Mouse (Mus musculus) forebrain, embryonic 14.5 days (tissue): Measurements from ENCODE around the gene Rfc4. TPM values are rescaled to one million over a fixed set of nuclear protein-coding genes. Genes with fewer than 3 reads are reported as not detected.

ENCODE experiments used
- ATAC-seq: fragments of 200-750 bp; cut with Nextera tagmentation; 2 replicates; pipeline ENCODE4 v1.8.0; 2017; ENCODE audit warnings: mild to moderate bottlenecking, moderate library complexity
- DNase-seq: peaks from one replicate; pipeline ENCODE4 v3.0.0-alpha.2; 2015; ENCODE audit warnings: low spot score
- H3K27ac ChIP-seq: fragments of 300-500 bp; sonication (generic); 2 replicates; pipeline ENCODE4 v1.5.1; 2014; ENCODE audit warnings: low read depth, mild to moderate bottlenecking, control low read depth, low read length, moderate library complexity
- H3K27me3 ChIP-seq: fragments of 300-500 bp; sonication (generic); replicated peaks from 2 replicates; pipeline ENCODE4 v1.6.1; 2014; ENCODE audit warnings: low read length, control low read depth, mixed read lengths; ENCODE audit not compliant: control insufficient read depth, insufficient read depth
- H3K36me3 ChIP-seq: fragments of 300-500 bp; sonication (generic); 2 replicates; pipeline ENCODE4 v1.6.1; 2014; ENCODE audit warnings: low read length, control low read depth; ENCODE audit not compliant: control insufficient read depth, insufficient read depth
- H3K4me1 ChIP-seq: fragments of 300-500 bp; sonication (generic); 2 replicates; pipeline ENCODE4 v1.6.1; 2014; ENCODE audit warnings: antibody characterized with exemption, low read length, control low read depth; ENCODE audit not compliant: control insufficient read depth, insufficient read depth
- H3K4me2 ChIP-seq: fragments of 300-500 bp; sonication (generic); 2 replicates; pipeline ENCODE4 v1.6.1; 2014; ENCODE audit warnings: mild to moderate bottlenecking, control low read depth, low read length
- H3K4me3 ChIP-seq: fragments of 300-500 bp; sonication (generic); 2 replicates; pipeline ENCODE4 v1.5.1; 2014; ENCODE audit warnings: low read depth, low read length, control low read depth
- H3K9ac ChIP-seq: fragments of 300-500 bp; sonication (generic); 2 replicates; pipeline ENCODE4 v1.6.1; 2014; ENCODE audit warnings: mild to moderate bottlenecking, low read length, control low read depth, moderate library complexity
- H3K9me3 ChIP-seq: fragments of 300-500 bp; sonication (generic); replicated peaks from 2 replicates; pipeline ENCODE4 v1.6.1; 2016; ENCODE audit warnings: low read length, control low read depth, mixed read lengths; ENCODE audit not compliant: control insufficient read depth
- WGBS: fragments of 180-500 bp; shearing (Covaris S2); extraction: QIAGEN DNeasy Blood & Tissue Kit; methylation state at CpG from one replicate; pipeline ENCODE4 v1.1.7; 2014; 5-methylcytosine and 5-hydroxymethylcytosine counted together
- polyA plus RNA-seq: library from polyadenylated mRNA; unstranded; fragments of >200 nt; fragmentation: Nextera tagmentation; extraction: Ambion mirVana; gene quantifications from 2 replicates; pipeline ENCODE4 v1.2.1, GENCODE M21; 2014

Gene Rfc4
- 82.7 and 110 TPM in 2 replicates for polyA plus RNA-seq

GRCm38 (mm10) chr16:23127673-23128375 is at the start of gene Rfc4:
Gene Rfc4 (minus strand): TSS chr16:23127737.
- under 1% methylated on average over 51 of the region's 51 CpGs for WGBS
- ATAC-seq: peak; percentile 97
- H3K27ac ChIP-seq: peak within 1 kb of the TSS; percentile 95

DNA sequence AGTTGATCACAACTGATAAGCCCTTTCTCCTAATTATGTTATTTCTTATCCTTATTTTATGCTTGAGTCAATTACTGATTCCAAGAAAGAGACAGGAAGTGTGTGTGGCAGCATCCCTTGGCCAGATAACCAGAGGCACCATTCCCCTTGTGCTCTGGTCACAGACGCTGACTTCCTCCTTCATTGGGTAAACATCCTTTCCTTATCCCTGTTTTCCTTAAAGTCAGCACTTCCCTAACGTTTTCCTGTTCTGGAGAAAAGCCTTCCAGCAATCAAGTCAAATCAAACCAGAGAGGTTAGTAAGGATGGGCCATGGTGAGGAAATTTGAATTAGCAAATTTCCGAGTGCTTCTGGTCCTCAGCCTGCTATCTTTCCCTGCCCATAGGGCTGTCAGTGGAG is 48.4 kb upstream of the Rfc4 start:
- H3K27me3 ChIP-seq: no peaks in the 10 kb centered on the region
- H3K4me2 ChIP-seq: no peak overlapping the region

More at GRCm38 (mm10) chr16:23127673-23128375, at the start of gene Rfc4:
- peak; percentile 94 for DNase-seq
- Histone ChIP-seq H3K4me1 (peaks cover 6% of the 10 kb centered on the region; the same call in 1 of the 2 replicates), H3K36me3 (peaks cover 7% of the 10 kb centered on the region), H3K9me3 (no peaks in the 10 kb centered on the region), H3K4me2 (peak within 1 kb of the TSS; percentile 91), H3K27me3 (no peaks in the 10 kb centered on the region), H3K4me3 (peak within 1 kb of the TSS; percentile 73), H3K9ac (peak within 1 kb of the TSS; percentile 92)

DNA sequence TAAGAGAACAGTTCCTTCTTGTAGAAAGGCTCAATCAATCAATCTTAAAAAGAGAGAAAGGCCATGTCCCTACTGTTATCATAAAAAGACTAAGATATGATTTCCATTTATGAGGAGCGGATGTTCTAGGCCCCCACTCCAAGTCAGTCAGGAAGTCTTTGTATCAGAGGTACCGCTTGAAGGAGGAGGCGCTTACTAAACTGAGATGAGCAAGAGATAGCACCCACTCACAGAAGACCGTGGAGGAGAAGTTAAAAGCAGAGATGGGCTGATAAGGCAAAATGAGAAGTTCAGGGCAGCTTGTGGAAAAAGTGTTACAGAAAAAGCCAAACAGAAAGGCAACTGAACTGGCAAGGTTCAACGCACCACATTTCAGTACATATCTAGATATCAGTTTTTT is 47.3 kb upstream of the Rfc4 start:
- DNase-seq (no peak), ATAC-seq (no peak)
- Histone ChIP-seq H3K4me3 (no peak overlapping the region), H3K4me1 (no peaks in the 10 kb centered on the region), H3K9me3 (no peaks in the 10 kb centered on the region), H3K4me2 (no peak overlapping the region), H3K36me3 (no peaks in the 10 kb centered on the region), H3K9ac (no peak overlapping the region), H3K27me3 (no peaks in the 10 kb centered on the region), H3K27ac (no peak overlapping the region)
- 94% methylated on average over 5 of the region's 5 CpGs for WGBS

More for the DNA sequence above, 48.4 kb upstream of the Rfc4 start:
- no peak overlapping the region for H3K9ac ChIP-seq
- H3K4me1 ChIP-seq: no peaks in the 10 kb centered on the region
- 73% methylated on average over 3 of the region's 3 CpGs for WGBS
- H3K36me3 ChIP-seq: no peaks in the 10 kb centered on the region
- H3K4me3 ChIP-seq: no peak overlapping the region
- no peaks in the 10 kb centered on the region for H3K9me3 ChIP-seq
- no peak overlapping the region for H3K27ac ChIP-seq
- ATAC-seq: no peak
- DNase-seq: no peak

GRCm38 (mm10) chr16:23173904-23174303 is 46.4 kb upstream of the Rfc4 start:
- H3K4me2 ChIP-seq: no peak overlapping the region
- H3K9me3 ChIP-seq: no peaks in the 10 kb centered on the region
- H3K27ac ChIP-seq: no peak overlapping the region
- ATAC-seq (no peak), DNase-seq (no peak)
- no peaks in the 10 kb centered on the region for H3K27me3 ChIP-seq
- no peak overlapping the region for H3K4me3 ChIP-seq
- no peaks in the 10 kb centered on the region for H3K4me1 ChIP-seq
- H3K9ac ChIP-seq: no peak overlapping the region
- H3K36me3 ChIP-seq: no peaks in the 10 kb centered on the region
- 93% methylated on average over 5 of the region's 5 CpGs for WGBS

DNA sequence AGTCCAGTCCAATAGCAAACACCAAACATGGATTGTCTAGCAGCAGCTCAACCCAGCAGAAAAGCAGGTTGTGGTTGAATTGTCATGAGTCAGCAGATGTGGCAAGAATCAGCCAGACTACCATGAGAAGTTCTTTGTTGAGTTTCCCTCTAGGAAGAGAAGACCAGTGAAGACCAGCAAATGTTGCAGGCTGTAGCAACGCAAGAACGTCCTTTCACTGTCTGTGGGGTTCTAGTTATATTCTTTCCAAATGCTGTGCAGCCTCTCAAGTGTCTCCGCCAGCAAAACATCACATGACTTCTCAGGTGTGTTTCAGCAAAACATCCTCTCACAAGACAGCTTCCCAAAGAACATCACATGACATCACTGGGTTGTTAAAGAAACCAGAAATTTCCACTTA is 43.3 kb upstream of the Rfc4 start:
- WGBS: 92% methylated on average over 3 of the region's 3 CpGs
- DNase-seq (no peak), ATAC-seq (no peak)
- Histone ChIP-seq H3K4me2 (no peak overlapping the region), H3K36me3 (no peaks in the 10 kb centered on the region), H3K9me3 (no peaks in the 10 kb centered on the region), H3K4me1 (no peaks in the 10 kb centered on the region), H3K27me3 (no peaks in the 10 kb centered on the region), H3K4me3 (no peak overlapping the region), H3K9ac (no peak overlapping the region), H3K27ac (no peak overlapping the region)

- 77% methylated on average over 5 of the region's 5 CpGs for WGBS
- no peak for ATAC-seq
- Histone ChIP-seq H3K4me1 (no peaks in the 10 kb centered on the region), H3K27me3 (no peaks in the 10 kb centered on the region), H3K27ac (no peak overlapping the region), H3K9ac (no peak overlapping the region), H3K4me3 (no peak overlapping the region), H3K9me3 (no peaks in the 10 kb centered on the region), H3K4me2 (no peak overlapping the region), H3K36me3 (no peaks in the 10 kb centered on the region)
- DNase-seq: no peak
Measured at GRCm38 (mm10) chr16:23167079-23167478, 39.5 kb upstream of the Rfc4 start.

GRCm38 (mm10) chr16:23166646-23167045 is 39.1 kb upstream of the Rfc4 start:
- Histone ChIP-seq H3K27ac (no peak overlapping the region), H3K4me3 (no peak overlapping the region), H3K9me3 (no peaks in the 10 kb centered on the region), H3K9ac (no peak overlapping the region), H3K36me3 (no peaks in the 10 kb centered on the region), H3K4me2 (no peak overlapping the region), H3K27me3 (no peaks in the 10 kb centered on the region), H3K4me1 (no peaks in the 10 kb centered on the region)
- ATAC-seq (no peak), DNase-seq (no peak)
- WGBS: 94% methylated on average over 1 of the region's 1 CpGs

DNA sequence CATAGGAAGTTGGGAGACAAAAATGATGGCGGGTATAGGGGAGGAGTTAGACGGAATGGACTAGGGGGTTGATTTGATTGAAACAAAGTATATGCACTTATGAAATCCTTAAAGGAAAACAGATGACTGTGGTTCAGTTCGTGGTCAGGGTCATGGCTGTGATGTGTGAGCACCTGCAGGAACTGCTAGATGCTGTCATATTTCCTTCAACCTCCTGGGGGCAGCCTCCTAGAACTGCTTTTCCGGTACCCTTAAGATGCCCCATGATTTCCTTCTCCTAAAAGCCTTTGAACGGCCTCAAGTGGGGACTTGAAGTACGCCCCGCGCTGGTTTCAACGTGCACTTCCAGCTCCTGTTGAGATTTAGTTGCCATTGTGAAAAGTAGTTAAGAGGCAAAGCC is 37.9 kb upstream of the Rfc4 start:
- H3K4me2 ChIP-seq: no peak overlapping the region
- no peak overlapping the region for H3K27ac ChIP-seq
- no peaks in the 10 kb centered on the region for H3K9me3 ChIP-seq
- no peaks in the 10 kb centered on the region for H3K27me3 ChIP-seq
- H3K4me3 ChIP-seq: no peak overlapping the region
- ATAC-seq (no peak), DNase-seq (peak; percentile 2)
- H3K9ac ChIP-seq: no peak overlapping the region
- H3K36me3 ChIP-seq: no peaks in the 10 kb centered on the region
- H3K4me1 ChIP-seq: no peaks in the 10 kb centered on the region
- WGBS: 48% methylated on average over 9 of the region's 9 CpGs

- ATAC-seq (no peak), DNase-seq (no peak)
- WGBS: 73% methylated on average over 6 of the region's 6 CpGs
- no peaks in the 10 kb centered on the region for H3K9me3 ChIP-seq
- H3K27ac ChIP-seq: no peak overlapping the region
- no peak overlapping the region for H3K9ac ChIP-seq
- no peak overlapping the region for H3K4me2 ChIP-seq
- H3K36me3 ChIP-seq: no peaks in the 10 kb centered on the region
- H3K27me3 ChIP-seq: no peaks in the 10 kb centered on the region
- no peaks in the 10 kb centered on the region for H3K4me1 ChIP-seq
- no peak overlapping the region for H3K4me3 ChIP-seq
Measured at GRCm38 (mm10) chr16:23164443-23164842, 36.9 kb upstream of the Rfc4 start.
